Mouse (Mus musculus): ENCODE results near the gene Pex3. TPM values are rescaled to one million over a fixed set of nuclear protein-coding genes. Genes with fewer than 3 reads are reported as not detected.
A peak's percentile ranks its signal among the peaks of the same experiment; 100 is the strongest.

Pex3 gene
- polyA plus RNA-seq (2012; rRNA removed): 6.3 and 7.1 TPM in 2 replicates

DNA sequence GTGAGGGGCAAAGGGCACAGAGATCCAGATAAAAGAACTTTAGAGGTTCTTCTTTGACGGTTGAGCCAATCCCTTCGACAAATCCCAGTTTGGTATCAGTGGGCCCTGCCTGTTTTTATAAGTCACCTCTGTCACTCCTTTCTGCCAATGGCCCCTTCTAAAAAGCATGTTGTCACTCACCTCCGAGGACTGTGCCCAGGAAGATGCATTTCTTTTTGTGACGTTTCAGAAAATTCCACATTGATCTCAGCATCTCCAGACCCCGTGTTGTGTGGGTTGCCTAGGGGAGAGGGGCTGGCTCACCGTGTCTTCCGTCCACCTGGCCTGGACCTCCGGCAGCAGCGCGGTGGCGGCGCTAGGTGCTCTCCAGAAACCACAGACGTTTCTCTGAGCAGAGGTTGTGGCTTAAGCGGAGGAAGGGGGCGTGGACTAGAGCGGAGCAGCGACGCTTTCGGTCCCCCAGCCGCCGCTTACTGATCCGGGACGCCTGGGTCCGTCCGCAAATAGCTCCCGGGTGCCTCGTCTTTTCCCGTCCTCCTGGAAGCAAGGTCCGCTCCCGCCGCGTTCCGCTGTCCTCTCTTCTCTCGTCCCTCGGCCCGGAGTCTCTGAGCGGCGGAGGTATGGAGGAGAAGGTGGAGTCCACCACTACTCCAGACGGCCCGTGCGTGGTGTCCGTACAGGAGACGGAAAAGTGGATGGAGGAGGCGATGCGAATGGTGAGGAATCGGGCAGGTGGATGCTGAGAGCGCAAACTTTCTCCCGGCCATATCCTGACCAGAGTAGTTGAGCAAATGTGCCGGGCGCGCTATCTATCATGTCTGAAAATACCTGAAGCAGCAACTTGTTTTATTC, at the start of gene Pex3, which contains the start of gene Adat2:
Pex3 (minus strand) TSS at position 497 of the 852 bp plus-strand sequence.
Adat2 (plus strand) TSS at position 249 of the 852 bp plus-strand sequence.
- WGBS: 1% methylated on average over 51 of the region's 51 CpGs
- peak; percentile 58 for DNase-seq (ENCODE audit: low read depth, low spot score)

DNA sequence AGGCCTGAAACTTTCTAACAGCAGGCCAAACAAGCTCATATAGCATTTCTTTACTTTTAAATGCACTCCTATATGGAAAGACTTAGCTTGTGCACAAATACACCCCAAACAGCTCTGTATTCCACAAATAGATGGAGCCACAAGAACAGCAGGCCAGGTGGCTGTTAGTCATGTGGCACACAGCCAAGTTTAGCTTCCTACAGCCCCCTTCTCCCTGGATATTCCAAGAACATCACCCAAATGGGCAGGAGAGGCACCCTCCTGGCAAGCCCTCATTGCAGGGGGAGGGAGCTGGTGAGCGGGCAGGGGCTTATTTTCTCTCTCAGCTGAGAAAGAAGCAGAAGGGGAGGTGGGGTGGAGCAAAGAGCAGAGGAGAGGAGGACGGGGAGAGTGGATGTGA, 48.0 kb upstream of the Pex3 start:
- DNase-seq (ENCODE audit: low read depth, low spot score): no peak
- WGBS: 63% methylated on average over 2 of the region's 2 CpGs

DNA sequence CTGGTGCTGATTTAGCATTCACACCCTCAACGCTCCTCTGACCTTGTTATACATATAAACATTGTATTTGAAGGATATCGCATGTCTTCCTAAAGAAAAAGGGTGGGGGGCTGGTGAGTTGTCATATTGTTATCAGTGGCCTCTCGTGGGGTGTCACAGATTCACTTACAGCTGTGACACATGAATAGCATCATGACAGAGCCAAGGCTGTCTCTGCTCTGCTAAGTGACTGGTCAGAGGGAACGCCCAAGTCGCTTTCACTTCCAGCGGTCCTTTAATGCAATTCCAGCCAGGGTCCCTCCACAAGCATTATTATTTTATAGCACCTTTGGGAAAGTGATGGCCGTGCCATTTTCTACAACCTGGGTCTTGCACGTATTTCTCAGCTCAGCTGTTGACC, 44.5 kb upstream of the Pex3 start:
- DNase-seq (ENCODE audit: low read depth, low spot score): no peak
- 72% methylated on average over 8 of the region's 8 CpGs for WGBS

DNA sequence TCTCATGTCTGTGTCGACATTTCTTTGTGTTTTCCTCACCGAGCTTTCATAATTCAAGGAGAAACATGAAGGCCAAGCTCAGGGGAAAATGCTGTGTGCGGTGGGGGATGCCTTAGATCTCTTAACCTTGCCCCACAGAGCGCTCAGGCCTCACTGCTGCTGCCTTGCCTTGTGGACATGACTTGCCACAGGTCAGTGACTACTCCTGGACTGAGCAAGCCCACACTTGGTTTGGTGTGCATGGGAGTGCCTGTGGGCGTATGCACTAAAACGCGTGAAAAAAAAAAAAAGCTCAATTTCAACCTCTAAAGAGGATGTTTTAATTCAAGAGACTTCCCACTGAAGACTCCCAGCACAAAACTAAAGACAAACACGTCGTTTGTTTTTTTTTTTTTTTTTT, 43.9 kb upstream of the Pex3 start:
- 83% methylated on average over 9 of the region's 9 CpGs for WGBS
- DNase-seq (ENCODE audit: low read depth, low spot score): no peak

DNA sequence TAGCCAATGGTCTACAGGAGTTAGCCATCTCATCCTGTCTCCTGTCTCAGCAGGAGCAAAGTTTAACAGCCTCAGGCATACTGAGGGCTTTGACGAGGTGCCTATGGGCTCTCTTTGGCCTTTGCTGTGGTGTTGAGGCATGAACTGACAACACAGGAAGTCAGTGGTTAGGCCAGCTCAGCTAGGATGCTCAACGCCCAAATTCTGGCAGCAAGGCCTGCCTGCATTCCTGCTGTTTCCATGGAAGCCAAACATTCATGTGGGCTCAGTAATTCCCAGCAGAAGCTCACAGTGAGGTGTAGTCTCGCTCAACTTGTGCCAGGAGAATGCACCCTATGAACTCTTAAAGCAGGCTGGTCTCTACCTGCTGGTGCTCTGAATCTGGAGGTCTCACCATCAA, 43.1 kb upstream of the Pex3 start:
- 36% methylated on average over 3 of the region's 3 CpGs for WGBS
- DNase-seq (ENCODE audit: low read depth, low spot score): no peak

DNA sequence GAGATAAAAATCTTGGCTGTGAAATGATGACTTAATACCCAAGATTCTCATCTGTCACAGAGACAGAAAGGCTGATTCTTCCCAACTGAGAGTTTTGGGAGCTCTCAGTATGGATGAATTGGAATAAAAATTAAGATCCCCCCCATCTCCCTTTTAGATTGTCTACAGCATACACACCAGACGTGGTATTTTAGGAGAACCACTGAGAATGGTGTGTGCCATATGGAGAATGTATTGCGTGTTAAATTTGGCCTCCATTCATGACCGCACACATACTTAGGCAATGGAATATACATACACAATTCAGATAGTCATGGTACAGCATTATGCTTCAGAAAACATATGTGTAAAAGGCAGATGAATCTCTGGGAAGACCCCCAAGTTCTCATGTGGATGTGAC, 40.6 kb upstream of the Pex3 start:
- no peak for DNase-seq (ENCODE audit: low read depth, low spot score)
- WGBS: 84% methylated on average over 3 of the region's 3 CpGs

DNA sequence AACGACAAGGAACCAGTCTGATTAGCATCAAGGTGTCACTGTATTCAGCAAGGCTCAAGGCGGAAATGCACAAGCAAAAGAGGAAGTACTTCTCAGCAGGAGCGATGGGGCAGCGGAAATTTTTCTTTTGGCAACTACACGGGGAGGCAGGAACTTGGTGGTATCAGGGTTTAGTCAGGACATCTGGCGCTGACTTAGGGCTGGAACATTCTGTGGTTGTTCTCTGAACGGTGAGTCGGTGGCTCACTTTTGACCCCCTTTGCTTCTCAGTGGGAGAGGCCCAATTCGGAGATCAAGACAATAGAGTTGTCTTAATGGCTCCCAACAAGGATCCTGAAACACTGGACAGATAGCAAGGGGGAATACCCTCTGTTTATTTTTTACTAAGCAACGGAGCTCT, 39.3 kb upstream of the Pex3 start:
- no peak for DNase-seq (ENCODE audit: low read depth, low spot score)
- 94% methylated on average over 10 of the region's 10 CpGs for WGBS

DNA sequence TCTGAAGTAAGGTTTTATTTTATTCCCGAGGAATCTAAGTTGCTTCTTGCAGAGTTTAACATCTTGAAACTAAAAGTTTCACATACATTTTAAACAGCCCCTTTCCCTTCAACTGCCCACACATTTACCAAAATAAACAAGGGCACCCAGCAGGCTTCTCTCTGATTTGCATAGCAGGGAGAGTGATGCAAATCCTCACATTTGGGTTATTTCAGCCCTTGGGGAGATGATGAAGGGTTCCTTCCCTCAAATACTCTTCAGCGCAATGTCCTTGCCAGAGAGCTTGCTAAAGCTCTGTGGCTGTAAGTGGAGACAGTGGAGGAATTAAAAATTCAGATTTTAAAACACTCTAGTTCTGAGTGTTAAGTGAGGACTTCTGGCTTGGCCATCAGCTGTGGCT, 35.0 kb upstream of the Pex3 start:
- DNase-seq (ENCODE audit: low read depth, low spot score): no peak
- 69% methylated on average over 2 of the region's 2 CpGs for WGBS

DNA sequence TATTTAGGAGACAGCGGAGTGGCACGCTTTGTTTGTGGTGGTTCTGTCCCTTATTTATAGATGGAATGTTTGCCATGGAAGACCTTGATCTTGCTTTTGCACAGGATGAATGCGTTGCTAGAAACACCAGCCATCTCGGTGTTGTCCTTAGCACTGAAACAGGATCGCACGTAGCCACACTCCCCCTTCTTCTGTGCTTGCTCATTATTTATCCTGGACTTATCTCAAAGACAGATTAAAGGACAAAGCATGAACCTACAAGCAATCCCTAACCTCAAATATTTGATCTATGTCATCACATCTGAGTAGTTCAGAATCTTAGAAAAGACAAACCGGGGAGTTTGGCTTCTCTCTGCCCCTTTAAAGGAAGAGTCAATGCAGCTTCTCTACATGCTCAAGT, 24.2 kb upstream of the Pex3 start:
- DNase-seq (ENCODE audit: low read depth, low spot score): no peak

DNA sequence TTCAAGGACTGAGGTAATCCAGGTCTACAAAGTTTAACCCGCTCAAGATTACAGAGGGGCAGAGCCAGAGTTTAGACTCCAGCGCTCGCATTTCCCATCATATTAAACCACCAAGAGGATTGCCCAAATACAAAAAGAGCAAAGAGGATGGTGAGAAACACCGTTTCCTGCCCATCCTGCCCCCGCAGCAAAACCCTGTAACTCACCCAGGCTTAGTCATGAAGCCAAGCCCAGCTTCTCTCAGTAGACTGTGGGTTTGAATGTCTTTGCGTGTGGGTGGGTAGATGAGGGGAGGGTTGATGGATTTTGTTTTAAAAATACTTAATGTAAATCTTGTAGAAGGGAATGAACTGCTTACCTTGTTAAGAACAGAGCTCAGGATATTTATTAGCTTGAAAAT, 19.5 kb upstream of the Pex3 start:
- no peak for DNase-seq (ENCODE audit: low read depth, low spot score)
- 55% methylated on average over 6 of the region's 6 CpGs for WGBS

More for the DNA sequence above, 24.2 kb upstream of the Pex3 start:
- 52% methylated on average over 7 of the region's 7 CpGs for WGBS

DNA sequence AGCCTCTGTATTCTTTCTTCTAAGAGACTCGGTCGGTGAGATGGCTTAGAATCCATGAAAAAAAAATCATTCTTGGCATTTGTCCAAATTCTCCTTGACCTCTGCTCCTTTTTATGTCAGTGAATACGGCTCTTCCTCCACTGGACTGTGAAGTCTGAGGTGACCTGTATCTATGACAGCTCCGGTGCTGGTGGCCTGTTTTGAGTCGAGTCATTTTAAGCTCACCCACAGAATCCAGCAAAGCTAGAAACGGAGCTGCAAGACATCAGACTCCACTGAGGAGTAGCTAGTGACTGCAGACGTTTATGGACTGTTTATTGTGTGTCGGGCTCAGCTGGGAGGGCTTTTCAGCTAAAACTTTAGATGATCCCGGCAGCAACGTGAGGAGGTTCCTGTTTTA, 19.1 kb upstream of the Pex3 start:
- 12% methylated on average over 10 of the region's 10 CpGs for WGBS
- DNase-seq (ENCODE audit: low read depth, low spot score): no peak

DNA sequence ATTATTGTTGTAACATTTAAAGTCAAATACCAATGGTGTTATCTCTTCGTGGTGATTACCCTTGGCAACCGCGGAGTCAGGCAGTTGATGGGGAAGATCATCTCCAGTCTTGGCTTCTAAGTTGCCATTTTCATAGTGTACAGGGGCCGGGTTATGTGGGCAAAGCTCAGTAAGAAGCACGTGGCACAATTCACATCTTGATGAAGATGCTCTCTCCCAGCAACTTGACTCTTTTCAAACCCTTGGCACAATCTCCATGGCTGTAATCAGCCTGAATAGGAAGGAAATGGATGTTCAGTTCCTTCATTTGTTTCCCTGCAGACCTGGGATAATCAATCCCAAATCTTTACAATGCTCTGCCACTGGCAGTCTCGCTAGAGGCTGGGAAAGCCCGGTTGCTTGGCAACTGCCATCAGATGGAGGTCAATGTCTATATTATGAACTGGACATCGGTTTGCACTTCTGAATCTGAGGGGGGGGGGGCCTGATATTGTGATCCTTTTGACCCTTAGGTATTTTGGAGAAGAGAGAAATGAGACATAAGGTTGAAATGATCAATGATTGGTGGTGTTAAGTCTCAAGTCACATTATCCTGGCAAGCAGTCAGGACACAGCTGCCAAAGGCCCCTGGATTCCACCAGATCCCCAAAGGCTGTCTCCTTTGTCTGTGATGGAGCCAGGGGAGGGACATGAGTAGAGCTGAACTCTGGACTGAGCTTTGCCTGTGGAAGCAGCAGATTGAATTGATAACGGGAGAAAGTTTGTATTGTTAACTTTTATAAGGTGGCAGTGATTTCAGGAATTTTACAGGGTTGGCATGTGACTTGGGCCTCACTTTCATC, 18.0 kb upstream of the Pex3 start:
- WGBS: 66% methylated on average over 9 of the region's 9 CpGs

DNA sequence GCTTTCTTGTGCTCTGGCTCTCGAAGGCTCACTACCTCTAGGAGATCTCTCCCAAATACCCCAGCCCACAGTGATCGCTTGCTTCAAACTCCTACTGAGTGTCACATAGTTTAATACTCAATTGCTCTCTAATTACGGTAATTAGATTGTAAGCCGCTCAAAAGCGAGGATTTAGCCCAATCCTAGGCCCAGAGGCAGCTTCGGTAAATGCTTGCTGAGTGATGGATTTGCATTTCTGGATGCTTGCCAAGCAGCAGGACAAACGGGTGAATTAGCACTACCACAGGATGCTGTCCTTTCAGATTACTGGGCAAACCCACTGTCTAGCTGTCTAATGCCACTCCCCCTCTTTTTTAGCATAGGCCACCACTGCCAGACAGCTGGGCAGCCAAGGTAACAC, 16.9 kb upstream of the Pex3 start:
- WGBS: 69% methylated on average over 7 of the region's 7 CpGs
- DNase-seq (ENCODE audit: low read depth, low spot score): no peak

More for the DNA sequence above, 18.0 kb upstream of the Pex3 start:
- no peak for DNase-seq (ENCODE audit: low read depth, low spot score)

DNA sequence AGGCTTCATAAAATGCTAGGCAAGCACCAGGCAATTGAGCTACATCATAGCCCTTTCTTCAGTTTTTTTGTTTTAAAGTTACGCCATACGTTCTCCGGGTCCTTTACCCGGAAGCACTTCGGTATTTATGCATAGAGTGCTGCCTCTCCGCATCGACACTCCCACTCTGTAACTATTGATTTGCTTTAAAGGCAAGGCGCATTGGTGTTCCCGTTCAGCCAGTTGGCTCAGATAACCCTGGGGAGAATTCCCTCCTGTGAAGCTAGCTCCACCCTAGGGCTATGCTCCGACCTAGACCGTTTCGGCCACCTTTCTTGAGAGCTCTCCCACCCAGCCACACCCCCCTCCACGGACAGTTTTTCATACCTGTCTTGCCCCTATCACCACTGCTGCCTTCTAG, 13.5 kb upstream of the Pex3 start:
- 35% methylated on average over 13 of the region's 13 CpGs for WGBS
- DNase-seq (ENCODE audit: low read depth, low spot score): no peak

DNA sequence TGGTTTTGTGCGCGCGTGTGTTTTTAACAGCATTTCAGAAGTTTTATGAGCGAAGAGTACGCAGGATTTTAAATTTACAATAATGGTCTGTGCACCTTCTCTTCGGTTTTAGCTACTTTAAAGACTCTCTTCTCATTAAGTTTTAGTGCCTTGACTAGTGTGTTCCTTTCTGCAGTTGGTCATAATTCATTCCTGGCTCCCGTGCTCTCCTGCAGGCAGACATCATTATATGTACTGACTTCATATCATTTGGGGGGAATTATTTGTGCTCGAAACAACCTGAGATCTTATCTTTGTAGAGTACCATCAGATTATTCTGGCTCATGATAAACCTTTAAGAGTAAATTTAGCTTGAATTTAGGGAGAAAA, 12.1 kb upstream of the Pex3 start:
- WGBS: 25% methylated on average over 8 of the region's 8 CpGs
- DNase-seq (ENCODE audit: low read depth, low spot score): no peak

DNA sequence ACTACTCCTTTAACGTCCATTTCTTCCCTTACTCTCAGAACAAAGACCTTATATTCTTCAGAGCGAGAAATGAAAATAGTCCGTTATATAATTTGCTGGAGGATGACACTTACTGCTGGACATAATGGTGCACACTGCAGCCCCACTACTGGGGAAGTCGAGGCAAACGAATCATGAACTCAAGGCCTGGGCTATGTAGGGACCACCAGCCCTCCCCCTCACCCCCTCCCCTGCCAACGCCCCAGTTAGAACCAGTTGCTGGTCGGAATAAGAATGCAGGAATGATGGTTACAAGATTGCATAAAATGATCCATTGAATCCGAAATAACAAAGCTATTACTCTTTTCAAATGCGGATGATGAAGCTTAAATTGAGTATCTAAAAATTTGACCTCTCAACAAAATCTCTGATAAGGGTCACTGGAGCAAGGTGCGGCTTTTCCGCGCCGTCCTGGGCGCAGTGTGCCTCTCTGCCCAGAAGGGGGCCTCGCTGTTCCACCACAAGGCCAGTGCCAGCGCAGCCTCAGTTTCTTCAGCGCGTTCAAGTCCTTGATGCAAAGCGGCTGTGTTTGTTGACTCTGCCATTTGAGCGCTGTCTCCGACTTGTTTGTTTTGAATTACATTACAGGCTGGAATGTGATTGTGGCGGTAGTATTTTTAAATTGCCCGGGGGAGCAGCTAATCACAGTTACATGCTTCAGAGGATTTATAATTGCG, 11.6 kb upstream of the Pex3 start:
- 29% methylated on average over 24 of the region's 24 CpGs for WGBS
- DNase-seq (ENCODE audit: low read depth, low spot score): no peak

DNA sequence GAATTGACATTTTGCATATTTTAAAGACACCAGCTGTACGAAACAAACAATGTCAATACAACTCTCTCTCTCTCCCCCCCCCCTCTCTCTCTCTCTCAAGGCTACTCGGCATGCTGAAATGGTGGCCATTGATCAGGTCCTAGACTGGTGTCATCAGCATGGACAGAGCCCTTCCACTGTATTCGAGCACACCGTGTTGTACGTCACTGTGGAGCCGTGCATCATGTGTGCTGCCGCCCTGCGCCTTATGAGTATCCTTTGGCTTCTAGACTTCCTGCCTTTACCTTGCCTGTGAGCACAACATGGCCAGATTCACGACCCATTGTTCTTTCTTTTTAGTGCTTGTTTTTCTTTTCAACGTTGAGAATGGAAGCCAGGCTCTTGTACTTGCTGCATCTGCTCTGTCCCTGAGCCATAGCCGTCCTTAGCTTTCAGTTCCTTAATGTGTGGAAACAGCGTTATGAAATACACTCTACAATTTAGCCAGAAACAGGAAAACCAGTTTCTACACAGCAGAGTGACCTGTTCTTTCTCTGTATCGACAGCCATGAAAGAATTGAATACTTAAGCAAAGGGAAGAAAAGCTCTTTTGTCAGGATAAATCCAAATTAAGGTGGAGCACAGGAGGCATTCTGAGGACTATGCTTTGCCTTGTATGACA, 7.2 kb upstream of the Pex3 start:
- DNase-seq (ENCODE audit: low read depth, low spot score): no peak
- 83% methylated on average over 13 of the region's 13 CpGs for WGBS

DNA sequence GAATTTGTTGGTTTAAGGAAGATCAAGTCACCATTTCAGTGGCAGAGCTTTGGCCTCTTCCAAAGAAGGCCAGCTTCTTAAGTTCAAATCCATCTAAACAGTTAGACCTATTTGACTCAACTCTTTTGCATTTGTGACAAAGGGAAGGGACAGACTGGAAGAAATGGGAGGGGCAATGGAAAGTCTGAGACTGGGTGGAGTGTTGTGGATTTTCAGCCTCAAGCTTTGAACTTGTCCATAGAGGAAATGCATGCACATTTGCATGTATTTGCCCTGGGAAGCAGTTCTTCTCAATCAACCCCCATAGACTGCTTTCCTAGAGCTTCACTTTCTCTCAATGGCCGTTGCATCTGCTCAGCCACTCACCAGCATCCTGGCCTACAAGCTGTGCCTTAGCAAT, 1.4 kb upstream of the Pex3 start:
- no peak for DNase-seq (ENCODE audit: low read depth, low spot score)
- 90% methylated on average over 1 of the region's 1 CpGs for WGBS

DNA sequence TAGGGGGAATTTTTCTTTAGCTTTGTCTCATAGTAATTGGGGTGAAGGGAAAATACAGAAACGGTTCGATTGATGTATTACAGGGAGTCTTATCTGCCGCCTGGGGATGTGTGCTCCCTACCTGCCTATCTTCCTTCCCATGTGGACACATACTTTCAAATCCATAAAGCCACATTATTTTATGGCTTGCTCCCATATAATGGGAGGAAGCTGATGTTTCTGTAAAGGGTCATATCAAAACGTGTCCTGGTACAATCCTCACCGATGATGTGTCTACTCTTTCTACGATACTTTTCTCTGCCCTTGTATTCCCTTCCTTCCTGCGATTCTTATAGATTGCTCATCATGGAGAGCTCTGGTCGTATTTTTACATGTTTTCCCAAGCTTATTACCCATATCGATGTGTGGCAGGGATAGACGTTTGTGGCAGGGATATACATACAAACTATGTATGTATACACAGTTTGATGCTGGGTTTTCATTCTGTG, 600 bp upstream of the Pex3 start:
- WGBS: 5% methylated on average over 10 of the region's 10 CpGs
- no peak for DNase-seq (ENCODE audit: low read depth, low spot score)

DNA sequence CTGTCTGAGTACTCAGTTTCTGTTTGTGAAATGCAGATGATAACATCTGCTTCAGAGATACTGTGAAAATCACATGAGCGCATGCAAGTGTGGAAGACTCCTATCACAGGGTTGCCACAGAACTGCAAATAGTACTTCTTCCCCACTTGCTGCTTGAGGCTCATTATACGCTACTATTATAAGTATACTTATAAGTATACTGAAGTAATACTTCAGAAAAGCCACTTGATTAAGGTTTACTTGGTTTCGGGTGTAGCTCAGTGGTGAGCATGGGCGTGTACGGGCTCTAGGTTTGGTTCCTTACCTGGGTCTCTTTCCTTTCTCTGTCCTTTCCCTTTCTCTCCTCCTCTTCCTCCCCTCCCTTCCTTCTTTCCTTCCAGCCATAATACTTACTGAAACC, 11.2 kb downstream of the Pex3 start:
- WGBS: 96% methylated on average over 5 of the region's 5 CpGs
- DNase-seq (ENCODE audit: low read depth, low spot score): no peak
